In genomic region chrX:56610318-56610694, GRCm38 (mm10) we compare ENCODE assay signal across 8 mouse cellular contexts. TPM values are rescaled to one million over a fixed set of nuclear protein-coding genes. Genes with fewer than 3 reads are reported as not detected.
DNase-seq lines count a peak whose midpoint lies in the region; ATAC-seq and TF ChIP-seq lines count a peak whose summit lies in the region.

No protein-coding gene starts in this region.

- TF ChIP-seq CTCF in ES-Bruce4 (IDR thresholded peaks at IDR 0.05; ENCODE audit: low read depth, low read length) = no peak

- H3K9ac ChIP-seq in heart, embryonic 11.5 days (ENCODE audit: low read depth, low read length) = peak overlapping the region; percentile 73
- peak overlapping the region; percentile 48 for H3K9ac ChIP-seq in ES-Bruce4 (ENCODE audit: low read depth, poor library complexity, severe bottlenecking)
- H3K9ac ChIP-seq in embryonic facial prominence, embryonic 12.5 days = peak overlapping the region; percentile 65; the same call in 1 of the 2 replicates
- H3K9ac ChIP-seq in intestine, embryonic 16.5 days (ENCODE audit: low read depth, low read length) = peak overlapping the region; percentile 70
- H3K9ac ChIP-seq in midbrain, embryonic 13.5 days (replicated peaks) = peak overlapping the region; percentile 73

- ATAC-seq in heart, embryonic 11.5 days (replicated peaks; ENCODE audit: insufficient number of reproducible peaks, low FRiP score, low TSS enrichment) = no peak
- ATAC-seq in embryonic facial prominence, embryonic 12.5 days (ENCODE audit: insufficient number of reproducible peaks, insufficient read depth, low FRiP score, low TSS enrichment) = no peak
- ATAC-seq in intestine, embryonic 16.5 days = no peak
- peak; percentile 44; the same call in 1 of the 2 replicates for ATAC-seq in midbrain, embryonic 13.5 days

- H3K27ac ChIP-seq in heart, embryonic 11.5 days (ENCODE audit: low read depth, low read length) = no peak overlapping the region
- no peak overlapping the region for H3K27ac ChIP-seq in ES-Bruce4 (ENCODE audit: insufficient read depth, low read length)
- peak overlapping the region; percentile 63 for H3K27ac ChIP-seq in embryonic facial prominence, embryonic 12.5 days
- no peak overlapping the region; the same call in 1 of the 2 replicates for H3K27ac ChIP-seq in intestine, embryonic 16.5 days (ENCODE audit: low read length)
- H3K27ac ChIP-seq in midbrain, embryonic 13.5 days = peak overlapping the region; percentile 86

- peak overlapping the region; percentile 61 for H3K4me3 ChIP-seq in heart, embryonic 11.5 days (ENCODE audit: low read depth, low read length)
- H3K4me3 ChIP-seq in ES-Bruce4 (ENCODE audit: low read depth, low read length) = peak overlapping the region; percentile 82
- H3K4me3 ChIP-seq in embryonic facial prominence, embryonic 12.5 days = peak overlapping the region; percentile 51
- H3K4me3 ChIP-seq in intestine, embryonic 16.5 days (ENCODE audit: low read length) = peak overlapping the region; percentile 62
- peak overlapping the region; percentile 62 for H3K4me3 ChIP-seq in midbrain, embryonic 13.5 days (replicated peaks)

- H3K36me3 ChIP-seq in heart, embryonic 11.5 days (ENCODE audit: control insufficient read depth, insufficient read depth, low read length) = no peaks in the 10 kb centered on the region
- H3K36me3 ChIP-seq in ES-Bruce4 (ENCODE audit: control insufficient read depth, insufficient read depth, low read length, poor library complexity, severe bottlenecking) = no peaks in the 10 kb centered on the region
- H3K36me3 ChIP-seq in embryonic facial prominence, embryonic 12.5 days = no peaks in the 10 kb centered on the region
- no peaks in the 10 kb centered on the region for H3K36me3 ChIP-seq in intestine, embryonic 16.5 days (ENCODE audit: control insufficient read depth, insufficient read depth, low read length)
- no peaks in the 10 kb centered on the region for H3K36me3 ChIP-seq in midbrain, embryonic 13.5 days

- H3K27me3 ChIP-seq in heart, embryonic 11.5 days (ENCODE audit: control insufficient read depth, insufficient read depth, low read length) = no peaks in the 10 kb centered on the region
- H3K27me3 ChIP-seq in ES-Bruce4 (ENCODE audit: control insufficient read depth, insufficient read depth, low read length, poor library complexity, severe bottlenecking) = no peaks in the 10 kb centered on the region
- no peaks in the 10 kb centered on the region for H3K27me3 ChIP-seq in embryonic facial prominence, embryonic 12.5 days
- H3K27me3 ChIP-seq in intestine, embryonic 16.5 days (replicated peaks; ENCODE audit: control insufficient read depth, insufficient read depth, low read length) = no peaks in the 10 kb centered on the region
- no peaks in the 10 kb centered on the region for H3K27me3 ChIP-seq in midbrain, embryonic 13.5 days

- H3K4me1 ChIP-seq in heart, embryonic 11.5 days (ENCODE audit: control insufficient read depth, insufficient read depth, low read length) = no peaks in the 10 kb centered on the region
- H3K4me1 ChIP-seq in ES-Bruce4 (ENCODE audit: control insufficient read depth, insufficient read depth, low read length) = no peaks in the 10 kb centered on the region
- 0 out of 2 replicates have a peak, but pooled peaks cover 4% of the 10 kb centered on the region for H3K4me1 ChIP-seq in embryonic facial prominence, embryonic 12.5 days
- H3K4me1 ChIP-seq in intestine, embryonic 16.5 days (ENCODE audit: control insufficient read depth, insufficient read depth, low read length) = no peaks in the 10 kb centered on the region
- H3K4me1 ChIP-seq in midbrain, embryonic 13.5 days (replicated peaks) = peaks cover 7% of the 10 kb centered on the region

- no peak for DNase-seq in heart, adult 9 months (ENCODE audit: low spot score in 2 of 2)
- DNase-seq in thymus, postnatal 0 days (ENCODE audit: low spot score) = peak; percentile 14
- no peak for DNase-seq in MN1 (ENCODE audit: low spot score)

- H3K9me3 ChIP-seq in heart, embryonic 11.5 days (replicated peaks; ENCODE audit: control insufficient read depth, low read length) = no peaks in the 10 kb centered on the region
- no peaks in the 10 kb centered on the region for H3K9me3 ChIP-seq in ES-Bruce4 (replicated peaks; ENCODE audit: control insufficient read depth, insufficient read depth, low read length, poor library complexity, severe bottlenecking)
- H3K9me3 ChIP-seq in embryonic facial prominence, embryonic 12.5 days = no peaks in the 10 kb centered on the region
- no peaks in the 10 kb centered on the region for H3K9me3 ChIP-seq in intestine, embryonic 16.5 days (ENCODE audit: control insufficient read depth, low read length)
- H3K9me3 ChIP-seq in midbrain, embryonic 13.5 days = no peaks in the 10 kb centered on the region

- no peak for TF ChIP-seq EP300 in ES-Bruce4 (IDR thresholded peaks at IDR 0.05; ENCODE audit: insufficient read depth, low read depth, low read length)

- no peak for TF ChIP-seq POLR2A in ES-Bruce4 (IDR thresholded peaks at IDR 0.05; ENCODE audit: insufficient read depth, low read length)

- 13% methylated on average over 13 of the region's 13 CpGs for WGBS in heart, embryonic 11.5 days (ENCODE audit: insufficient replicate concordance)
- 23% methylated on average over 13 of the region's 13 CpGs for WGBS in embryonic facial prominence, embryonic 12.5 days
- 9% methylated on average over 13 of the region's 13 CpGs for WGBS in intestine, embryonic 16.5 days
- WGBS in midbrain, embryonic 13.5 days = 14% methylated on average over 13 of the region's 13 CpGs

- H3K4me2 ChIP-seq in heart, embryonic 11.5 days = peak overlapping the region; percentile 60
- H3K4me2 ChIP-seq in embryonic facial prominence, embryonic 12.5 days (replicated peaks) = peak overlapping the region; percentile 56
- peak overlapping the region; percentile 65 for H3K4me2 ChIP-seq in intestine, embryonic 16.5 days (ENCODE audit: low read depth, low read length)
- peak overlapping the region; percentile 55 for H3K4me2 ChIP-seq in midbrain, embryonic 13.5 days (replicated peaks)

RNA-seq across cellular contexts. Expression of gene Slc9a6, which starts 0.7 kb away (rescaled TPM):
- 4.4 and 4.7 TPM in 2 replicates for polyA plus RNA-seq in heart, embryonic 11.5 days (2014; fragmentation: Nextera tagmentation; extraction: Ambion mirVana)
- 9.9 and 10.0 TPM in 2 replicates for polyA plus RNA-seq in ES-Bruce4 (2011; ENCODE audit: insufficient read depth, insufficient read length, low read depth, missing spikeins)
- 17.7 and 18.0 TPM in 2 replicates for polyA plus RNA-seq in embryonic facial prominence, embryonic 12.5 days (2016; fragmentation: Nextera tagmentation; extraction: Ambion mirVana)
- 10.4 and 11.0 TPM in 2 replicates for polyA plus RNA-seq in intestine, embryonic 16.5 days (2015; fragmentation: Nextera tagmentation; extraction: Ambion mirVana)
- 45.2 and 49.4 TPM in 2 replicates for polyA plus RNA-seq in midbrain, embryonic 13.5 days (2015; fragmentation: Nextera tagmentation; extraction: Ambion mirVana)
- 6.7 and 7.6 TPM in 2 replicates for polyA plus RNA-seq in thymus, postnatal 0 days (2015; fragmentation: Nextera tagmentation; extraction: Ambion mirVana)

RNA-seq across cellular contexts. Expression of gene Mmgt1, which starts 12.4 kb away (rescaled TPM):
- 27.8 and 28.1 TPM in 2 replicates for polyA plus RNA-seq in heart, embryonic 11.5 days (2014; fragmentation: Nextera tagmentation; extraction: Ambion mirVana)
- polyA plus RNA-seq in ES-Bruce4 (2011; ENCODE audit: insufficient read depth, insufficient read length, low read depth, missing spikeins) = 21.0 and 21.1 TPM in 2 replicates
- 28.1 and 29.0 TPM in 2 replicates for polyA plus RNA-seq in embryonic facial prominence, embryonic 12.5 days (2016; fragmentation: Nextera tagmentation; extraction: Ambion mirVana)
- polyA plus RNA-seq in intestine, embryonic 16.5 days (2015; fragmentation: Nextera tagmentation; extraction: Ambion mirVana) = 20.4 and 20.6 TPM in 2 replicates
- 55.5 and 57.1 TPM in 2 replicates for polyA plus RNA-seq in midbrain, embryonic 13.5 days (2015; fragmentation: Nextera tagmentation; extraction: Ambion mirVana)
- polyA plus RNA-seq in thymus, postnatal 0 days (2015; fragmentation: Nextera tagmentation; extraction: Ambion mirVana) = 15.2 and 17.2 TPM in 2 replicates

Comparison
In these comparisons a context has a peak if more than half of its experiments do, and no peak if none do; other contexts are left out.
1. H3K27ac ChIP-seq: peak in embryonic facial prominence, embryonic 12.5 days (single experiment) and midbrain, embryonic 13.5 days (single experiment); none in heart, embryonic 11.5 days (single experiment), ES-Bruce4 (single experiment) and intestine, embryonic 16.5 days (single experiment).
2. Peak in every context shown above with its lines, with median percentiles within 50 percentile points of each other: H3K4me2 ChIP-seq, H3K4me3 ChIP-seq and H3K9ac ChIP-seq.